ENCODE assay signal across 9 mouse cellular contexts in the genomic region with DNA sequence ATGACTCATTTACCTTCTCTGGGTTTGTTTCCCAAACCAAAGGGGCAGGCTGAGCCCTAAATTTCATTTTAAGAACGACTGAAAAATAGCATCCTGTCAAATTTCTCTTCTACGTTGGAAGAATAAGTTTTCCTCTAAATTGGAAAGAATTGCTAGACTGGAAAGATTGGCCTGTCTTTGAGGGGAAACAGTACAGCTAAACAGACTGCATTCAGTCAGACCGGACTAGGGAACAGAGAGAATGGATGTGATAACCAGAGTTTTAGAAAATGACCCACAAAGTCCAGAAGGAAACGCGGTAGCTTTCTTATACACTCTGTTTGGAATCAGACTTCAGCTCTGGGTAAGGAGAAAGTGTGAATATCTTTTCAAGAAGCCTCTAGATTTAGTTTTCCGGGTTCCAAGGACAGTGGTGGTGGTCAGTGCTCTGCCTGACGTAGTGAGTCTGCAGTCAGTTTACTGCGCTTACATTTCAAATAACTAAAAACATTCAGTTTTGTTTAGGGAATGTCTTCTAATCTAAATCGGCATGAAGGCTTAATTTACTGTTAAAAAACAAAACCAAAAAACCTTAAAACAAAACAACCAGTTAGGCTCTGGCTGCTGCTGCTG. TPM values are rescaled to one million over a fixed set of nuclear protein-coding genes. Genes with fewer than 3 reads are reported as not detected.
DNase-seq lines count a peak whose midpoint lies in the region; ATAC-seq and TF ChIP-seq lines count a peak whose summit lies in the region.
"Had no signal": no experiment of that assay in that cellular context is flagged by ENCODE, and none has a peak within 500 bp of the region (broad histone marks: within the 10 kb centered on the region; RNA-seq: fewer than 3 reads in every experiment).

No protein-coding gene starts in this region.

- peaks cover 18% of the 10 kb centered on the region; the same call in 1 of the 2 replicates for H3K4me1 ChIP-seq in kidney, embryonic 14.5 days (ENCODE audit: control insufficient read depth, insufficient read depth, low read length)
- peaks cover 28% of the 10 kb centered on the region for H3K4me1 ChIP-seq in hindbrain, embryonic 14.5 days (replicated peaks; ENCODE audit: control insufficient read depth, insufficient read depth, low read length)
- peaks cover 10% of the 10 kb centered on the region for H3K4me1 ChIP-seq in midbrain, postnatal 0 days (ENCODE audit: insufficient read depth, low read length)

- ATAC-seq in kidney, embryonic 14.5 days (ENCODE audit: low FRiP score, low TSS enrichment): no peak
- ATAC-seq in hindbrain, embryonic 14.5 days (ENCODE audit: low FRiP score): no peak
- no peak for ATAC-seq in midbrain, postnatal 0 days (ENCODE audit: low FRiP score)

- H3K4me2 ChIP-seq in kidney, embryonic 14.5 days (replicated peaks; ENCODE audit: low read depth, low read length): peak overlapping the region; percentile 62
- H3K4me2 ChIP-seq in hindbrain, embryonic 14.5 days (replicated peaks): peak overlapping the region; percentile 56
- peak overlapping the region; percentile 60 for H3K4me2 ChIP-seq in midbrain, postnatal 0 days (ENCODE audit: low read depth, low read length, poor library complexity, severe bottlenecking)

- no peaks in the 10 kb centered on the region for H3K9me3 ChIP-seq in kidney, embryonic 14.5 days (ENCODE audit: control insufficient read depth, low read length)
- H3K9me3 ChIP-seq in hindbrain, embryonic 14.5 days (ENCODE audit: control insufficient read depth, low read length): no peaks in the 10 kb centered on the region
- no peaks in the 10 kb centered on the region for H3K9me3 ChIP-seq in midbrain, postnatal 0 days (ENCODE audit: low read length)

- peak overlapping the region; percentile 76 for H3K27ac ChIP-seq in kidney, embryonic 14.5 days (ENCODE audit: low read depth, low read length)
- peak overlapping the region; percentile 79 for H3K27ac ChIP-seq in hindbrain, embryonic 14.5 days
- H3K27ac ChIP-seq in midbrain, postnatal 0 days (ENCODE audit: low read depth, low read length): peak overlapping the region; percentile 65; the same call in 1 of the 2 replicates

- peak overlapping the region; percentile 52 for H3K9ac ChIP-seq in kidney, embryonic 14.5 days (ENCODE audit: low read depth, low read length)
- H3K9ac ChIP-seq in hindbrain, embryonic 14.5 days: peak overlapping the region; percentile 53
- H3K9ac ChIP-seq in midbrain, postnatal 0 days (replicated peaks; ENCODE audit: low read length, poor library complexity, severe bottlenecking): peak overlapping the region; percentile 46

- 21% methylated on average over 9 of the region's 9 CpGs for WGBS in kidney, embryonic 14.5 days
- 39% methylated on average over 9 of the region's 9 CpGs for WGBS in hindbrain, embryonic 14.5 days
- 31% methylated on average over 9 of the region's 9 CpGs for WGBS in midbrain, postnatal 0 days

- no peaks in the 10 kb centered on the region for H3K27me3 ChIP-seq in kidney, embryonic 14.5 days (ENCODE audit: control insufficient read depth, insufficient read depth, low read length)
- H3K27me3 ChIP-seq in hindbrain, embryonic 14.5 days (ENCODE audit: control insufficient read depth, insufficient read depth, low read length): no peaks in the 10 kb centered on the region
- no peaks in the 10 kb centered on the region for H3K27me3 ChIP-seq in midbrain, postnatal 0 days (ENCODE audit: insufficient read depth, low read length)

- no peak for TF ChIP-seq CTCF in midbrain, postnatal 0 days (IDR thresholded peaks at IDR 0.05)

- DNase-seq in kidney, postnatal 10 days: no peak
- DNase-seq in adipocyte (ENCODE audit: low spot score): peak; percentile 43
- peak; percentile 50 for DNase-seq in hindbrain, embryonic 14.5 days (ENCODE audit: low spot score)
- DNase-seq in midbrain, postnatal 0 days (ENCODE audit: low spot score): no peak
- no peak for DNase-seq in layer of hippocampus, postnatal 10 days (ENCODE audit: low spot score in 2 of 2)
- no peak for DNase-seq in left cerebral cortex, adult 9 months (ENCODE audit: low spot score in 2 of 2)
- no peak for DNase-seq in right cerebral cortex, adult 2 months (ENCODE audit: low spot score in 2 of 2)

- 0 out of 2 replicates have a peak, but pooled peaks cover 3% of the 10 kb centered on the region for H3K36me3 ChIP-seq in kidney, embryonic 14.5 days (ENCODE audit: control insufficient read depth, insufficient read depth, low read length)
- H3K36me3 ChIP-seq in hindbrain, embryonic 14.5 days (replicated peaks; ENCODE audit: control insufficient read depth, insufficient read depth): no peaks in the 10 kb centered on the region; the same call in 1 of the 2 replicates
- H3K36me3 ChIP-seq in midbrain, postnatal 0 days (ENCODE audit: insufficient read depth, low read length): no peaks in the 10 kb centered on the region

- H3K4me3 ChIP-seq in kidney, embryonic 14.5 days (ENCODE audit: low read length): peak overlapping the region; percentile 54
- H3K4me3 ChIP-seq in hindbrain, embryonic 14.5 days (replicated peaks; ENCODE audit: low read length): peak overlapping the region; percentile 41
- H3K4me3 ChIP-seq in midbrain, postnatal 0 days (ENCODE audit: low read depth, low read length): peak overlapping the region; percentile 36

RNA-seq across cellular contexts. Expression of gene Fkbp7, which starts 0.7 kb away (rescaled TPM):
- 57.5 and 73.4 TPM in 2 replicates for polyA plus RNA-seq in kidney, embryonic 14.5 days (2014; fragmentation: Nextera tagmentation; extraction: Ambion mirVana)
- polyA plus RNA-seq in hindbrain, embryonic 14.5 days (2014; fragmentation: Nextera tagmentation; extraction: Ambion mirVana): 15.4 and 19.7 TPM in 2 replicates
- total RNA-seq in midbrain, postnatal 0 days (2014; rRNA removed): 7.8 and 11.9 TPM in 2 replicates
- polyA plus RNA-seq in midbrain, postnatal 0 days (2015; fragmentation: Nextera tagmentation; extraction: Ambion mirVana): 11.6 and 13.5 TPM in 2 replicates
- 1 to 10 TPM; 4.7 to 5.8 TPM for total RNA-seq in layer of hippocampus, postnatal 10 days (2021)

RNA-seq across cellular contexts. Expression of gene Plekha3, which starts 2.8 kb away (rescaled TPM):
- 14.9 and 15.3 TPM in 2 replicates for polyA plus RNA-seq in kidney, embryonic 14.5 days (2014; fragmentation: Nextera tagmentation; extraction: Ambion mirVana)
- polyA plus RNA-seq in hindbrain, embryonic 14.5 days (2014; fragmentation: Nextera tagmentation; extraction: Ambion mirVana): 14.9 and 15.6 TPM in 2 replicates
- 19.9 and 22.1 TPM in 2 replicates for total RNA-seq in midbrain, postnatal 0 days (2014; rRNA removed)
- polyA plus RNA-seq in midbrain, postnatal 0 days (2015; fragmentation: Nextera tagmentation; extraction: Ambion mirVana): 6.9 and 8.7 TPM in 2 replicates
- 10 to 100 TPM; 25.5 to 28.2 TPM for total RNA-seq in layer of hippocampus, postnatal 10 days (2021)

RNA-seq across cellular contexts. Expression of gene Pjvk, which starts 24.0 kb away (rescaled TPM):
- 1.2 and 1.9 TPM in 2 replicates for polyA plus RNA-seq in kidney, embryonic 14.5 days (2014; fragmentation: Nextera tagmentation; extraction: Ambion mirVana)
- polyA plus RNA-seq in hindbrain, embryonic 14.5 days (2014; fragmentation: Nextera tagmentation; extraction: Ambion mirVana): 0.68 TPM in 2 replicates
- total RNA-seq in midbrain, postnatal 0 days (2014; rRNA removed): 0.19 TPM in 1 of 2 replicates, not detected in the other
- polyA plus RNA-seq in midbrain, postnatal 0 days (2015; fragmentation: Nextera tagmentation; extraction: Ambion mirVana): 1.2 and 1.3 TPM in 2 replicates
- total RNA-seq in layer of hippocampus, postnatal 10 days (2021): under 1 TPM; 0.85 to 0.98 TPM
- total RNA-seq: neutrophil, adult 5-6 weeks had no signal

RNA-seq across cellular contexts. Expression of gene Prkra, which starts 24.4 kb away (rescaled TPM):
- 89.4 and 94.3 TPM in 2 replicates for polyA plus RNA-seq in kidney, embryonic 14.5 days (2014; fragmentation: Nextera tagmentation; extraction: Ambion mirVana)
- 112 and 119 TPM in 2 replicates for polyA plus RNA-seq in hindbrain, embryonic 14.5 days (2014; fragmentation: Nextera tagmentation; extraction: Ambion mirVana)
- 93.6 and 117 TPM in 2 replicates for total RNA-seq in midbrain, postnatal 0 days (2014; rRNA removed)
- 109 and 113 TPM in 2 replicates for polyA plus RNA-seq in midbrain, postnatal 0 days (2015; fragmentation: Nextera tagmentation; extraction: Ambion mirVana)
- 10 to 100 TPM; 24.6 to 25.7 TPM for total RNA-seq in layer of hippocampus, postnatal 10 days (2021)

Comparison
In these comparisons a context has a peak if more than half of its experiments do, and no peak if none do; other contexts are left out.
1. DNase-seq: peak in adipocyte (single experiment) and hindbrain, embryonic 14.5 days (single experiment); none in kidney, postnatal 10 days (single experiment), midbrain, postnatal 0 days (single experiment), layer of hippocampus, postnatal 10 days (0 of 2), left cerebral cortex, adult 9 months (0 of 2) and right cerebral cortex, adult 2 months (0 of 2).
2. Peak in every context shown above with its lines, with median percentiles within 50 percentile points of each other: H3K27ac ChIP-seq, H3K4me2 ChIP-seq, H3K4me3 ChIP-seq and H3K9ac ChIP-seq.